Mouse (Mus musculus) hindbrain, embryonic 15.5 days (tissue): ENCODE results near the gene Arhgap15. TPM values are rescaled to one million over a fixed set of nuclear protein-coding genes. Genes with fewer than 3 reads are reported as not detected.

Experiments
- ATAC-seq: fragments of 200-750 bp; cut with Nextera tagmentation; 2 replicates; pipeline ENCODE4 v1.8.0; 2017; ENCODE audit warnings: low read depth, moderate number of reproducible peaks, moderate TSS enrichment; ENCODE audit not compliant: low FRiP score
- H3K27ac ChIP-seq: fragments of 300-500 bp; sonication (generic); replicated peaks from 2 replicates; pipeline ENCODE4 v1.5.1; 2015; ENCODE audit warnings: mild to moderate bottlenecking, inconsistent platforms
- H3K27me3 ChIP-seq: fragments of 300-500 bp; sonication (generic); 2 replicates; pipeline ENCODE4 v1.6.1; 2015; ENCODE audit warnings: control low read depth, inconsistent platforms
- H3K36me3 ChIP-seq: fragments of 300-500 bp; sonication (generic); 2 replicates; pipeline ENCODE4 v1.6.1; 2015; ENCODE audit warnings: control low read depth, inconsistent platforms
- H3K4me1 ChIP-seq: fragments of 300-500 bp; sonication (generic); replicated peaks from 2 replicates; pipeline ENCODE4 v1.6.1; 2015; ENCODE audit warnings: control low read depth, inconsistent platforms
- H3K4me2 ChIP-seq: fragments of 300-500 bp; sonication (generic); 2 replicates; pipeline ENCODE4 v1.6.1; 2015; ENCODE audit warnings: moderate library complexity, mild to moderate bottlenecking, inconsistent platforms
- H3K4me3 ChIP-seq: fragments of 300-500 bp; sonication (generic); 2 replicates; pipeline ENCODE4 v1.5.1; 2015; ENCODE audit warnings: mild to moderate bottlenecking, inconsistent platforms
- H3K9ac ChIP-seq: fragments of 300-500 bp; sonication (generic); 2 replicates; pipeline ENCODE4 v1.6.1; 2015; ENCODE audit warnings: inconsistent platforms
- H3K9me3 ChIP-seq: fragments of 300-500 bp; sonication (generic); 2 replicates; pipeline ENCODE4 v1.6.1; 2016; ENCODE audit warnings: control low read depth, inconsistent platforms
- WGBS: fragments of 180-500 bp; shearing (Covaris S2); methylation state at CpG from one replicate; pipeline ENCODE4 v1.1.7; 2015; 5-methylcytosine and 5-hydroxymethylcytosine counted together
- polyA plus RNA-seq: library from polyadenylated mRNA; unstranded; fragments of >200 nt; fragmentation: Nextera tagmentation; extraction: Ambion mirVana; gene quantifications from 2 replicates; pipeline ENCODE4 v1.2.1, GENCODE M21; 2015

Arhgap15 gene
- polyA plus RNA-seq, 1 experiment from 2014 or later = 3.3 TPM

- Histone ChIP-seq H3K27me3 (no peaks in the 10 kb centered on the region), H3K9me3 (no peaks in the 10 kb centered on the region), H3K27ac (no peak overlapping the region), H3K4me3 (no peak overlapping the region), H3K4me2 (no peak overlapping the region), H3K4me1 (no peaks in the 10 kb centered on the region), H3K9ac (no peak overlapping the region), H3K36me3 (no peaks in the 10 kb centered on the region)
- ATAC-seq = no peak
- WGBS = 92% methylated on average over 4 of the region's 4 CpGs
Measured at GRCm38 (mm10) chr2:44166716-44167115, 418.1 kb downstream of the Arhgap15 start.

- no peaks in the 10 kb centered on the region for H3K9me3 ChIP-seq
- no peaks in the 10 kb centered on the region for H3K36me3 ChIP-seq
- H3K27me3 ChIP-seq = no peaks in the 10 kb centered on the region
- H3K4me1 ChIP-seq = no peaks in the 10 kb centered on the region
- ATAC-seq = no peak
- H3K4me3 ChIP-seq = no peak overlapping the region
- H3K4me2 ChIP-seq = no peak overlapping the region
- no peak overlapping the region for H3K9ac ChIP-seq
- 79% methylated on average over 10 of the region's 10 CpGs for WGBS
- H3K27ac ChIP-seq = no peak overlapping the region
Measured at GRCm38 (mm10) chr2:44184476-44184875, 435.9 kb downstream of the Arhgap15 start.

GRCm38 (mm10) chr2:44190749-44191148, 442.1 kb downstream of the Arhgap15 start:
- H3K36me3 ChIP-seq = no peaks in the 10 kb centered on the region
- H3K27ac ChIP-seq = no peak overlapping the region
- H3K9me3 ChIP-seq = no peaks in the 10 kb centered on the region
- no peaks in the 10 kb centered on the region for H3K4me1 ChIP-seq
- no peak overlapping the region for H3K4me3 ChIP-seq
- no peak overlapping the region for H3K9ac ChIP-seq
- H3K27me3 ChIP-seq = no peaks in the 10 kb centered on the region
- no peak overlapping the region for H3K4me2 ChIP-seq
- 78% methylated on average over 9 of the region's 9 CpGs for WGBS
- ATAC-seq = no peak

GRCm38 (mm10) chr2:44192058-44192457, 443.4 kb downstream of the Arhgap15 start:
- no peaks in the 10 kb centered on the region for H3K36me3 ChIP-seq
- ATAC-seq = no peak
- no peaks in the 10 kb centered on the region for H3K9me3 ChIP-seq
- no peak overlapping the region for H3K27ac ChIP-seq
- 86% methylated on average over 3 of the region's 3 CpGs for WGBS
- H3K4me1 ChIP-seq = no peaks in the 10 kb centered on the region
- no peak overlapping the region for H3K4me2 ChIP-seq
- no peak overlapping the region for H3K9ac ChIP-seq
- no peaks in the 10 kb centered on the region for H3K27me3 ChIP-seq
- H3K4me3 ChIP-seq = no peak overlapping the region

- 97% methylated on average over 7 of the region's 7 CpGs for WGBS
- Histone ChIP-seq H3K4me1 (no peaks in the 10 kb centered on the region), H3K9me3 (no peaks in the 10 kb centered on the region), H3K4me3 (no peak overlapping the region), H3K4me2 (no peak overlapping the region), H3K9ac (no peak overlapping the region), H3K27me3 (no peaks in the 10 kb centered on the region), H3K27ac (no peak overlapping the region), H3K36me3 (no peaks in the 10 kb centered on the region)
- no peak for ATAC-seq
Measured at GRCm38 (mm10) chr2:44215506-44215905, 466.9 kb downstream of the Arhgap15 start.

GRCm38 (mm10) chr2:44217811-44218210, 469.2 kb downstream of the Arhgap15 start:
- Histone ChIP-seq H3K9me3 (no peaks in the 10 kb centered on the region), H3K4me1 (peaks cover 5% of the 10 kb centered on the region; the same call in 1 of the 2 replicates), H3K4me3 (no peak overlapping the region), H3K4me2 (no peak overlapping the region), H3K36me3 (no peaks in the 10 kb centered on the region), H3K9ac (no peak overlapping the region), H3K27me3 (no peaks in the 10 kb centered on the region), H3K27ac (no peak overlapping the region)
- WGBS = 71% methylated on average over 6 of the region's 6 CpGs
- ATAC-seq = no peak

- Histone ChIP-seq H3K36me3 (no peaks in the 10 kb centered on the region), H3K9ac (no peak overlapping the region), H3K9me3 (no peaks in the 10 kb centered on the region), H3K4me1 (peaks cover 5% of the 10 kb centered on the region; the same call in 1 of the 2 replicates), H3K4me3 (no peak overlapping the region), H3K4me2 (no peak overlapping the region), H3K27me3 (no peaks in the 10 kb centered on the region), H3K27ac (no peak overlapping the region)
- 11% methylated on average over 8 of the region's 8 CpGs for WGBS
- ATAC-seq = peak; percentile 30; the same call in 1 of the 2 replicates
Measured at GRCm38 (mm10) chr2:44218317-44218716, 469.7 kb downstream of the Arhgap15 start.

GRCm38 (mm10) chr2:44221686-44222085, 473.1 kb downstream of the Arhgap15 start:
- H3K9ac ChIP-seq = no peak overlapping the region
- H3K27me3 ChIP-seq = no peaks in the 10 kb centered on the region
- H3K4me3 ChIP-seq = no peak overlapping the region
- H3K36me3 ChIP-seq = no peaks in the 10 kb centered on the region
- H3K9me3 ChIP-seq = no peaks in the 10 kb centered on the region
- H3K4me2 ChIP-seq = no peak overlapping the region
- no peak for ATAC-seq
- peaks cover 5% of the 10 kb centered on the region; the same call in 1 of the 2 replicates for H3K4me1 ChIP-seq
- 68% methylated on average over 2 of the region's 2 CpGs for WGBS
- no peak overlapping the region for H3K27ac ChIP-seq

- H3K9ac ChIP-seq = no peak overlapping the region
- H3K9me3 ChIP-seq = no peaks in the 10 kb centered on the region
- peaks cover 5% of the 10 kb centered on the region; the same call in 1 of the 2 replicates for H3K4me1 ChIP-seq
- H3K36me3 ChIP-seq = no peaks in the 10 kb centered on the region
- H3K27ac ChIP-seq = no peak overlapping the region
- no peak for ATAC-seq
- H3K4me3 ChIP-seq = no peak overlapping the region
- no peak overlapping the region for H3K4me2 ChIP-seq
- H3K27me3 ChIP-seq = no peaks in the 10 kb centered on the region
- WGBS = 6% methylated on average over 6 of the region's 6 CpGs
Measured at GRCm38 (mm10) chr2:44222176-44222753, 473.6 kb downstream of the Arhgap15 start.

- ATAC-seq = no peak
- Histone ChIP-seq H3K27me3 (no peaks in the 10 kb centered on the region), H3K4me2 (no peak overlapping the region), H3K27ac (no peak overlapping the region), H3K9ac (no peak overlapping the region), H3K9me3 (no peaks in the 10 kb centered on the region), H3K4me3 (no peak overlapping the region), H3K4me1 (no peaks in the 10 kb centered on the region), H3K36me3 (no peaks in the 10 kb centered on the region)
- 24% methylated on average over 1 of the region's 1 CpGs for WGBS
Measured at GRCm38 (mm10) chr2:44234856-44235255, 486.2 kb downstream of the Arhgap15 start.

- 32% methylated on average over 7 of the region's 7 CpGs for WGBS
- Histone ChIP-seq H3K9ac (no peak overlapping the region), H3K27me3 (no peaks in the 10 kb centered on the region), H3K4me3 (no peak overlapping the region), H3K9me3 (no peaks in the 10 kb centered on the region), H3K4me1 (peaks cover 20% of the 10 kb centered on the region; the same call in 1 of the 2 replicates), H3K36me3 (no peaks in the 10 kb centered on the region), H3K27ac (peak overlapping the region; percentile 65; the same call in 1 of the 2 replicates), H3K4me2 (no peak overlapping the region)
- ATAC-seq = no peak
Measured at GRCm38 (mm10) chr2:44241657-44242454, 493.2 kb downstream of the Arhgap15 start.

- Histone ChIP-seq H3K9ac (no peak overlapping the region), H3K27ac (peak overlapping the region; percentile 65), H3K4me2 (peak overlapping the region; percentile 33), H3K4me3 (no peak overlapping the region), H3K27me3 (no peaks in the 10 kb centered on the region), H3K4me1 (peaks cover 20% of the 10 kb centered on the region; the same call in 1 of the 2 replicates), H3K36me3 (no peaks in the 10 kb centered on the region), H3K9me3 (no peaks in the 10 kb centered on the region)
- WGBS = 38% methylated on average over 15 of the region's 15 CpGs
- peak; percentile 63; the same call in 1 of the 2 replicates for ATAC-seq
Measured at GRCm38 (mm10) chr2:44242628-44243255, 494.1 kb downstream of the Arhgap15 start.
